Mouse (Mus musculus) CH12F3 (cell line): ENCODE data around the gene Sergef.

Source experiments
- in situ Hi-C: fragments of 300-500 bp; cut with MboI; formaldehyde crosslinking; loops from 2 replicates; pipeline ENCODE4 v1.14.3; 2020; ENCODE audit warnings: low sequenced_read_pairs

The Sergef gene

GRCm38 (mm10) chr7:46616429-46617005, 23.1 kb downstream of the Sergef start:
- in situ Hi-C loops: no loop called here

- in situ Hi-C loops: no loop called here
Observed at GRCm38 (mm10) chr7:46615256-46615977, 24.2 kb downstream of the Sergef start.

GRCm38 (mm10) chr7:46614263-46614662, 25.3 kb downstream of the Sergef start:
- in situ Hi-C loops: no loop called here

GRCm38 (mm10) chr7:46613091-46613490, 26.5 kb downstream of the Sergef start:
- in situ Hi-C loops: no loop called here

GRCm38 (mm10) chr7:46612421-46612937, 27.1 kb downstream of the Sergef start:
- in situ Hi-C loops: no loop called here

GRCm38 (mm10) chr7:46611970-46612369, 27.6 kb downstream of the Sergef start:
- in situ Hi-C loops: no loop called here

GRCm38 (mm10) chr7:46609317-46609716, 30.3 kb downstream of the Sergef start:
- in situ Hi-C loops: loop anchor here (10.0 kb wide), 1 partner anchor 215 kb away; the partner anchor contains the start of gene Kcnc1

- in situ Hi-C loops: loop anchor here (10.0 kb wide), 1 partner anchor 213 kb away; the partner anchor contains the start of gene Kcnc1
Observed at GRCm38 (mm10) chr7:46607428-46608055, 32.1 kb downstream of the Sergef start.

GRCm38 (mm10) chr7:46607031-46607426, 32.6 kb downstream of the Sergef start:
- in situ Hi-C loops: loop anchor here (10.0 kb wide), 1 partner anchor 212 kb away; the partner anchor contains the start of gene Kcnc1

GRCm38 (mm10) chr7:46606391-46607030, 33.1 kb downstream of the Sergef start:
- in situ Hi-C loops: loop anchor here (10.0 kb wide), 1 partner anchor 212 kb away; the partner anchor contains the start of gene Kcnc1

GRCm38 (mm10) chr7:46603051-46603450, 36.6 kb downstream of the Sergef start:
- in situ Hi-C loops: loop anchor here (10.0 kb wide), 1 partner anchor 208 kb away; the partner anchor contains the start of gene Kcnc1

GRCm38 (mm10) chr7:46602079-46602478, 37.5 kb downstream of the Sergef start:
- in situ Hi-C loops: loop anchor here (10.0 kb wide), 1 partner anchor 207 kb away; the partner anchor contains the start of gene Kcnc1

- in situ Hi-C loops: loop anchor here (10.0 kb wide), 1 partner anchor 206 kb away; the partner anchor contains the start of gene Kcnc1
Observed at GRCm38 (mm10) chr7:46601097-46601496, 38.5 kb downstream of the Sergef start.

GRCm38 (mm10) chr7:46597006-46597405, 42.6 kb downstream of the Sergef start:
- in situ Hi-C loops: no loop called here

- in situ Hi-C loops: no loop called here
Observed at GRCm38 (mm10) chr7:46591546-46591945, 48.1 kb downstream of the Sergef start.

- in situ Hi-C loops: no loop called here
Observed at GRCm38 (mm10) chr7:46589181-46589580, 50.4 kb downstream of the Sergef start.

- in situ Hi-C loops: no loop called here
Observed at GRCm38 (mm10) chr7:46588005-46588404, 51.6 kb downstream of the Sergef start.

- in situ Hi-C loops: no loop called here
Observed at GRCm38 (mm10) chr7:46587466-46587865, 52.1 kb downstream of the Sergef start.

GRCm38 (mm10) chr7:46586621-46587216, 52.9 kb downstream of the Sergef start:
- in situ Hi-C loops: no loop called here

GRCm38 (mm10) chr7:46582750-46583149, 56.9 kb downstream of the Sergef start:
- in situ Hi-C loops: no loop called here
